Mouse (Mus musculus) adrenal gland, postnatal 36 days (tissue): ENCODE data around the gene Elmod3. TPM values are rescaled to one million over a fixed set of nuclear protein-coding genes. Genes with fewer than 3 reads are reported as not detected.

Experiments used
- DNase-seq, 2 experiments: peaks; one replicate each; pipeline ENCODE4 v3.0.0; 2021; ENCODE audit warnings: mixed read lengths in 1 of 2
- total RNA-seq, 2 experiments: library from RNA; stranded (reverse); gene quantifications; 2 replicates each; pipeline ENCODE4 v1.2.3; 2021

Gene Elmod3
- total RNA-seq, 2 experiments from 2014 or later = 16.0 to 17.4 TPM

DNA sequence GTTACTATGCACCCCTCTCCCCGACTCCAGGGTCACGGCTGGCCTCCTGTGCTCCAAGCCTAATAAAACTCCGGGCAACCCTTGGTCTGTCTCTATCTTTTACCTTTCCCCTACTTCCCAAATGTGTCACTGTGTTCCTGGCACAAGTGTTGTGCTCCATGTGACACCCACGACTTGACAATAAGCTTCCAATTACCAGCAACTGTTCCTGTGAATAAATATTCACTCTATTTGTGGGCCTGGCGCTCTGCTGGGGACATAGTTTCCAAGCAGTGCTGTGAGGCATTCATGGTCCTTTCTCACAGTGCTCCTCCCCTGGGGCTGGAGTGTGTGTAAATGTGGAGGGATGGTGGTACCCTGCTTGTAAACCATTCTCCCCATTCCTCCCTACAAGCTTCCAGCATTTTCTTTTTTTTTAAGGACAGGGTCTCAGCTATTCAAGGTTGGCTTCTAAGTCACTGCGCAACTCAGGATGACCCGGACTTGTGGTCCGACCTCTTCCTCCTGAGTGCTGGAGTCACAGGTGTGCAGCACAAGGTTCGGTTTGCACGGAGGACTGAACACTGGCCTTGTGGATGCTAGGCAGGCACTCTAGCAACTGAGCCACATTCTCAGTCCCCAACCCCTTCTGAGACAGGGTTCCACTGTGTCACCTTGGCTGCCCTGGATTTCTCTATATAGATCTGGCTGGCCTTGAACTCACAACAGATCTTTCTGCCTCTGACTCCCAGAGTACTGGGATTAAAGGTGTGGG, 27.4 kb downstream of the Elmod3 start:
- no peak for DNase-seq

DNA sequence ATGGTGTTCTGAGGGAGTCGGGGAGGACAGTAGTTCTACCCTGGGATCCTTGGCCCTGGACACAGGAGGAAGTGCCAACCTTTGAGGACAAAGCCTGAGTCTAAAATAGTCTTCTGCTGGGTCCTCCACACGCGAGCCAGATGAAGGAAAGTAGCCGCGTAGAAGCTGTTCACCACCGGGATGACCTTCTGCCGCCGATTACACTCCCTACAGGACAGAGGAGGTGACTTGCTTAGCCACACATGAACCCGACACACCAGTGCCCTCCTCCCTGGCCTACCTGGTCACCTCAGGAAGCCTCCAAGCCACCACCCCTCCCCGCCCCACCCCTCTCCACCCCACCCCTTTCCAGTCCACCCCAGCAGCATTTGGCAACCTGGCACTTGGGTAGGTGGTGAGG, 29.5 kb downstream of the Elmod3 start:
- no peak for DNase-seq

DNA sequence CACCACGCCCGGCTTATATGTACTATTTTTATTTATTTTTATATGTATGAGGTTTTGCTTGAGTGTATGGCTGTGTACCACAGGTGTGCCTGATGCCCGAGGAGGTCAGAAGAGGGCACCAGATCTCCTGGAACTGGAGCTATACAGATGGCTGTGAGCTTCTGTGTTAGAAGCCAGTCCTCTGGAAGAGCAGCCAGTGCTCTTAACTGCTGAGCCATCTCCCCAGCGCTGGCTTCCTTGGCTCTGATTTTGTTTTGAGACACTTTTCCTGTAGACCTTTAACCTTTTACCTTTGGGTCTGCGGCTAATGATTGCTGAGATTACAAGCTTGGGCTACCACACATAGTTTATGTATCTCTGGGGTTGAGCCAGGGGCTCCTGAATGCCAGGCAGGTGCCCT, 30.7 kb downstream of the Elmod3 start:
- no peak for DNase-seq

DNA sequence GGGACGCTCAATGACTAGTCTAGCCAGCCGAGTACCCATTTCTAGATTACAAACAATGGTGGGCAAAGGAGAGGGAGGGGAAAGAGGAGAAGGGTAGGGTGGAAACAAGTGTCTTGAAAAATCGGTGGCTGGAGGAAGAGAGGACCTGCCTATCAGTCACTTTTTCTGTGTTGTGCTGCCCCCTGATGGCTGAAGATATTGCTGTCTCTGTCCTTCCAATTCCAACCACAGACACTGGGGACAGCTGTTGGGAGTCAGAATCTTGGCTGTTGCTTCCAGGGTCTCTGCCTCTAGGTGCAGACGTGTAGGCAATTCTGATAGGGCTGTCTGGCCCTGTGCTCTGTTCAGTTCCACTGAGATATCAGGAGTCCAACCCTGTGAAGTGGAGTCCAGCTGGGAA, 32.2 kb downstream of the Elmod3 start:
- DNase-seq = peak; percentile 83 to 90

DNA sequence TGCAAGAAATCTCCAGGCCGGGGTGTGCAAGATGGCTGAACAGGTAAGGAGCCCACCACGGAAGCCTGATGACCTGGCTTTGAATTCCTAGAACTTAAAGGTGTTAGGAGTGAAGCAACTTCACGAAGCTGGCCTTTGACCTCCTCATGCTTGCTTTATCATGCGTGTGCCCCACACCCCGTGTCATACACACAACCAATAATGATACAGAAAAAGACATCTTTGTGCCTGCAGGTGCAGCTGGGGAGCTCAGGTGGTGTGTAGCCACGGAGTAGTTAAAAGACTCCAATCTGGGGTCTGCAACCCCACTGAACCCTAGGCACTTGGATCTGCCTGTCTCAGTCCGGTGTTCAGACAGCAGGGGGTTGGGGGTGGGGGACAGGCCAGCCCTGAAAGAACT, 32.7 kb downstream of the Elmod3 start:
- DNase-seq = no peak

DNA sequence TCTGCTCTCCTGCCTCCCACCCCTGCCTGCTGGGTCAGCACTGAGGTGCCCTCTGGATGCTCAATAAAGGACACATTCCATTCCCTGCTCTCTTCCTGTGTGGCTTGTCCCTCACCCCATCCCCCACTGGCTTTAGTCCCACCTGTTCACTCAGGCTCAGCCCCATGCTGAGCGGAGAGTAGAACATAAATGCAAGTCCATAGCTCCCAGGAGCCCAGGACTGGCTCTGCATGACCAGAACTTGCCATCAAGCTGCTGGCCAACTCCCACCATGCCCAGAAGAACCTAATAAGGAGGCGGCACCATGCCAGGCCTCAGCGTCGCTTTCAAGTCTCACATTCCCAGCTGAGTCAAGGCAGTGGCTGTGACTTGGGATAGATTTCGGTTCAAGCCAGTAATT, 35.3 kb downstream of the Elmod3 start:
- DNase-seq = no peak

DNA sequence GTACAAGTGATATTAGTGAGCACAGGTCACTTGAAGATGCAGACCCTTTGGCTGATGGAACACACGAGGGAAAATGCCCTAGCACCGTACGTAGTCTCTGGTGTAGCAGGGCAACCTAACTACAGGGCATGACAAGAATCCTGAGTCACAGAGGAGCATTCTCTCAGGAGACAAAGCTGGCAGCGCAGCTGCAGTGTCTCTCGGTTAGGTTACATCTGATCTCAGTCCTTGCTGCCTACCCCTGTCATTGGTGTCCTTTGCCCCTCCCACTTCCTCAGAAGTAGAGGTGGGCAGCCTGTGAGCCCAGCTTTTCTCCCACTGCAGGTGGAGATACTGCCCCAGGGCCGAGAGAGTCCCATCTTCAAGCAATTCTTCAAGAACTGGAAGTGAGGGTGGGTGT, 35.7 kb downstream of the Elmod3 start:
- DNase-seq = no peak

DNA sequence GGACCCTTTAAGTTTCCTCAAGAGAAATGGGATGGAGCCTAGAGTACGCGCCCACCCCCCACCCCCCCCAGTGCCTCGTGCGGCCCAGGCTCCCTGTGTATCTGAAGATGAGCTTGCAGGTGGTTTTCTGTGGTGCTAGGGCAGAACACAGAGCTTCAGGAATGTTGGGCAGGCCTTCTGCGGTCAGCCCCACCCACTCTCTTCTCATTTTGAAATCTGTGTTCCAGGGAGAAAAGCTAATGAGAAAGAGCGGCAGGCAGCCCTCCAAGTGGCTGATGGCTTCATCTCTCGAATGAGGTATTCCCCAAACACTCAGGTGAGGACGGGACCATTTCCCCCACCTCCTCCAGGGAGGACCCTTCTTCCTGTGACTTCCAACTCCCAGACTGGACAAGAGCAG, 37.4 kb downstream of the Elmod3 start:
- DNase-seq = no peak

DNA sequence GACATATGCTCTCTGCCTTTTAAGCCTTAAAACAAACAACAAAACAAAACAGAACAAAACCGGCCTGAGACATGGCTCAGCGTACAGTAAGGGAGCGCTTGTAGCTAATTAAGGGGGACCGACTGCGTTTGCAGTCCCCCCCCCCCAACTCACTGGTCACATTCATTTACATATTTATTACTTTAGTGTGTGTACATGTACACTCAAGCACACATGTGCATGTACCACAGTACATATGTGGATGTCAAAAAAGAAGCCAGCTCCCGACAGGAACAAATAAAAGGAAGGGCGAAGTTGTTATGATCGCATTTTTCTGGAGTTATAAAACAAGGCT, 45.2 kb downstream of the Elmod3 start:
- DNase-seq = no peak

DNA sequence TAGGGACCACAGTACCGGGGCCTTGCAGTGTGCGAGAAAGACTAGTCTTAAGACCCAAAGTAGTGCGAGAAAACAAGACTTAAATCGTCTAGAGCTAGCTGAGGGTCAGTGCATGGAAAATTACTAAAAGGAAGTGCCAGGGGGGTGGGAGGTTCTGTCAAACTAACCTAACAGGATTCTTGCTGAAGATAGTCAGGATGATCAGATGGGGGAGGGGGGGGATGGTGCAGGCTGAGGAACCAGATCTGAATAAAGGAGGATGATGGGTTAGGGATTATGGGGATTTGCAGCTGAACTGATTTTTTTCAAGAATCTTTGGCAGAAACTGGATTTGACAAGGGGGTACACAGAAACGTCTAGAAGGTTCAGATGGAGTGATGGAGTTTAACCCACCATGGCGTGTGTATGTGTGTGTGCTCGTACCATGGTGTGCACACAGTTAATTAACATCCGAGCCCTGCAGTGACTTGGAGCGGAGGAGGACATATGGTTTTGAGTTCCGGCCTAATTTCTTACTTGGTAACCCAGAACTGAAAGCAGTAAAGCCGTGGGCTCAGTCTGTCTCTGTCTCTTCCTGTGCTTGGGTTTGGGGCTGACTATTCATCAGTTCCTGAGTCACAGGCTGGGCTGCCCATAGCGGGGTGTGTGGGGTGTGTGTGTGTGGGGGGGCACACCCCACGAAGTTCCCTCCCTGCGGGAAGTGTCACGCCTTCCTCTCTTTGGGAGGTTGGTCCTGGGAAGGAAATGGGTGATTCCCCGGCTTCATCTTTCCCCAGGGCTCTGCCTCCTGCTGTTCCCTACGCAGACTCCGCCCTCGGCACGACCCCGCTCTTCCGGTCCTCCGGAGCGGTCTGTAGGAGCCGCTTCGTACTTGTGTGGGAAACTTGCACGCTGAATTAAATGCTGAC, 45.8 kb downstream of the Elmod3 start:
- peak; percentile 81 to 82 for DNase-seq

DNA sequence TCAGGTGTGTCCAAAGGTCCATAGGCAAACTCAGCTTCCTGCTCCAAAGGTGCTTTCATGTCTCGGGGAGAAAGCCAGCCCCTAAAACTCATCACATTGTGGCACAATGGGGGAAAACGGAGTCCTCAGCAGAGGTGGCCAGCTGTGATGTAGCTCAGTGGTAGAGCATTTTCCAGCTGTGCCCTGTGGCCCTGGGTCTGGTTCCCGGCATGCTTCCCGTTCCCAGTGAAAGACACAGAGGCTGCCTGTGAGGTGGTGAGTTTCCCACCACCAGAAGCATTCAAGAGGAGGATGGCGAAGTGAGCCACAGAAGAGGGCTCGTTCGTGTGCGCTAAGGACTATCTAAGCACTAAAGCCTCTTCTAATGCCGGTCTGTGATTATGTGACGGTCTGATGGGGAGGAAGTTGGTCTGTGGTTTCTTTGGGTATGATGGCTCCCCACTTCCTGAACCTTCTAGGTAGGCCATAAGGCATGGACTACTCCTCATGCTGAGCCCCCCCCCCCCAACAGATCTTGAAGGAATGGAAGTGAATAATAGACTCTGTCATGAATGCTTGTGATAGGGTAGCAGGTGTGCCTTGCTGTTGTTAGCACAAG, 47.6 kb downstream of the Elmod3 start:
- no peak for DNase-seq

DNA sequence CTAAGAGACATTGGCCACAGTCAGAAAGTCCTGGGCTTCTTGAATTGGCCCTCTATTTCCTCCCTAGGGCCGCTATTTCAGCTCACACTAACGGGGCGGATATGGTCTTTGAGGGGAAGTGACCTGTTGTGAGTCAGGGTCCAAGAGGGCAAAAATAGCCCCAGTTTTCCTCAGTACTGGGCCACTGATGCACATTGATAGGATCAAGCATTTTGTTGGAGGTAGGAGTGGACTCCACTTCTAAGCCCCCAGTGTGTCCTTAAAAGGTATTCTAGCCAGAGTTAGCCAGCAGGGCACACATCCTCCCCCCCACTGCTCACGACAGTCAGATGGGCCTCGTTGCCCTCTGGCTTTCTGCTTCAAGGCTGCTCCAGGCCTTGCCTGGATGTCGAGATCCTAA, 48.2 kb downstream of the Elmod3 start:
- no peak for DNase-seq

DNA sequence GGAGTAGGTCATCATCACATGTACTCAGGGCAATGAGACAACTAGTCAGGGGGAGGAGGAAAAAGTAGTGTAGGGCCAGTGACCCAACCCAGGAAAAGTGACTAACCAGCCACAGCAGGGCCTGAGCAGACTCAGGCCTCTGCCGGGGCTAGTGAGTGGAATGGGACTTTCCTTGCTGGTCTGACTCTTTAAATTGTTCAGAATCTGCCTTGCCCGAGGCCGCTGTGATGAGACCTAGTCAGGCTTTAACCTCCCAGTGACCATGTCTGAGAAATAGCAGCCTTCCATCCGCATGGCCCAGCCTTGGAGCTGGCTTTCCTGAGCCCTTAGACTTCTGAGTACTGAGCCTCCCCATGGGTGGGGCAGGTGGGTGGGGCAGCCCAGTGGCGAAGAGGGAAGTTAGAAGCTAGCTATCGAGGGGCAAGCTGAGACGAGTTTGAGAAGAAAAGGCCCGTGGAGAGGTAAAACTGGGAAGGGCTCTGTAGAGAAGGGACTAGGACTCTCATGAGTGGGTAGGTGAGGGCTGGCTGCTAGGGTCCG, 49.1 kb downstream of the Elmod3 start:
- DNase-seq = peak in 1 of 2 experiments; percentile 32

DNA sequence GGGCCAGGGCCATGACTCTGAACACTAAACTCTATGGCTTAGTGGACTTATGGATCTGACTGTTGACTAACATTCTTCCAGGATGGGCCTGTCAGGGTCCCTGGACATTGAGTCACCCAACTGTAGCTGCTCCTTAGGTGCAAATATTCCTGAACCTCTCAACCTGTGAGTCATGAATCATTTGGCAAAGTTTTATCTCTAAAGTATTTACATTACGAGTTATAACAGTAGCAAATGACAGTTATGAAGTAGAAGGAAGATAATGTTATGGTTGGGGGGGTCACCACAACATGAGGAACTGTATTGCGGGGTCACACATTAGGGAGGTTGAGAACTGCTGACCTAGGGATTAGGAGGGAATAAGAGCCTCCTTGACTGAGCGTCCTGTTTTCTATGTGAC, 50.4 kb downstream of the Elmod3 start:
- no peak for DNase-seq

DNA sequence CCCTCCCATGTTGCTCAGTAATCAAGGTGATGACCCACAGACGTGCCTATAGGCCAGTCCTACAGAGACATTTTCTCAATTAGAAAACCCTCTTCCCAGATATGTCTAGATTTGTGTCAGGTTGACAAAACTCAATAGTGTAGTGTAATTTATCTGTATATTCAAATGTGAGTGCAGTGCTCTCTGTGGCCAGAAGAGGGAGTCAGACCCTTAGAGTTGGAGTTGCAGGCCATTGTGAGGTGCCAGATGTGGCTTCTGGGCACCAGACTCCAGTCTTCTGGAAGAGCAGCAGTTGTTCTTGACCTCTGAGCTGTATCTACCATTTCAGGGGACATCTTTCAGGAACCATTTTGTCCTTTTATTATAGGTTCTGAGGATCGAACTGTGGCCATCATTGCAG, 51.1 kb downstream of the Elmod3 start:
- no peak for DNase-seq

DNA sequence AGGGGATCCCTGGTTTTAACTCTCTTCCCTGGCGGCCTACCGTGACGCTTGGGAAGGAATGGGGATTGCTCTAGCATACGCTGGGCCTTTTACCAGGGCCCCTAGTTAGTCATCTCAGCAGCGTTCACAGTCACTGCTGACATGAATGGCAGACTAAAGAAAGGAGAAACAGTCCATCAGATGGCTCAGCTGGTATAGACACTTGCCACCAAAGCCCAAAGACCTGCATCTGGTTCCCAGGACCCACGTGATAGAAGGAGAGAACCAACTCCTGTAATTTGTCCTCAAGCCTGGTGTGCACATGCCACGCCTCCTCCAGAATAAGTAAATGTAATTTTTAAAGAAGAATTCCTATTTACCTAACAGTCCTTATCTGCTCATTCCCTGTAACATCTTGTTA, 52.8 kb downstream of the Elmod3 start:
- DNase-seq = no peak

DNA sequence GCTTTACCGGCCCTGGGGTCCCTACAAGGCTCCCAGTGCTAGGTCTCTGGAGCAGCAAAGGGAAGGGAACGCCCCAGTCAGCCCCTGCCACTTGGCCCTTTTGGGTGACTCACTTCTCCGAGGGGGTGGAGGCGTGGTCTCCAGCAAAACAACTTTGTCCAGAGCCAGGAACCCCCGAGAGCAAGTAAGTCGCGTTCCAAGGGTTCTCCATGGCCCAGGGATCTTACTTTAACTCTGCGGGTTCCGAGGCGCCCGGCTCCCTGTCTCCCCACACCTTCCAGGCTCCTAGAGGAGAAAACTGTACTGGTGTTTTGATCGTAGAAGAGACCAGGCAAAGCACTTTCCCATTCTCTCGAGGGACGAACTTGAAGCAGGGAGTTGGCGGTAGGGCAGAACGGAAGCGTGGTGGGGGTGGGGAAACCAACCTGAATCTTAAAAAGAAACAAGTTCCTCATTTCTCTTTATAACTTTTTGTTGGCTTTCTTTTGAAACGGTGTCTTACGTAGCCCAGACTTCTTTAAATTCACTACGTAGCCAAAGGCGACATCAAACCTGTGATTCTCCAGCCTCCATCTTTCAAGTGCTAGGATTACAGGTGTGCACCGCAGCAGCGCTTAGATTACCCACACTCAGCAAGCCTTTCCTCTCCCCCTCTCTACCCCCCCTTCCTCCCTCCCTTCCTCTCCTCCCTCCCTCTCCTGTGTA, 53.8 kb downstream of the Elmod3 start, which contains the start of gene Capg:
TSS of gene Capg (plus strand) at position 109 of the 705 bp plus-strand sequence.
- DNase-seq = peak; percentile 83 to 86

DNA sequence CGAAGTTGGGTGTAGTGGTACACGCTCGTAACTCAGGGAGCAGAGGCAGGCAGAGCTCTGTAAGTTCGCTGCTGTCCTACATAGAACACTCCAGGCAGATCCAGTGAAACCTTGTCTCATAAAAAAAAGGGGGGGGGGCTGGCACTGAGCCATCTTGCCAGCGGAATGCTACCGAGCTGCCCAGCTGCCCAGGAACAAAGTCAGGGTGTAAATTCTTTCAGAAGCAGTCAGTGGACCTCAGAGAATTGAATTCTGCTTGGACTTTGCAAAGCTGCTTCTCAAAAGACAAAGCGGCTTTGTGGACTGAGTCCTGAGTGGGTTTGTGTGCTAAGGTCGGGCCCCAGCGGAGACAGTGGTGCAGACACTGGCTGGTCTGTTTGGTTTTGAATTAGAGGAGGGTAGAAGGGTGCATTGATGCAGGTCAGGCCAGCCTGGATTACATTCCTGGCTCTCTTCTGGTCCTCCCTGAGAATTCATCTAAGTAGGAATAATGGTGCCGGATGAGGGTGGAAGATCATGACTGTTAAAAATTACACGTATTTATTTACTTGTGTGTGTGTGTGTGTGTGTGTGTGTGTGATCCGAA, 54.9 kb downstream of the Elmod3 start:
- no peak for DNase-seq

DNA sequence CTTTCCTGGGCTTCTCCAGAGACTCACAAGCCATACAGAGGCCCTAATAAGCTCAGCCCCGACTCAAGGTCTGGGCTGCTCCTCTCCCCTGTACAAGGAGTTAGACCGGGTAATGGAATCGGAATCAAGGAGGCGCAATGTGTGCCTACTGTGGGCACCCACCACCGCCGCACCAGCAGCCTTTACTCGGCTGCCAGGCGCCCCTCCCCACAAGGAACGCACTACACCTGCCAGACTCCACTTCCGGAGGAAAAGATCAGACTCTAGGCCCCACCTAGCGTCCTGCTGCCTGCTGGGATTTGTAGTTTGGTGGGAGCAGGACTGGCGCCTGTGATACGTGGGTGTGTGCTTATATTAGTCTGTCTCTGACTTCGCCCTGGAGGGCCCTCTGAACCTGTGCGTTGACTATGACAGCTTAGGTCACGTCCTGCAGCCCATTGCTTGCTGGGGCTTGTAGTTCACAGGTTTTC, 59.6 kb downstream of the Elmod3 start:
- DNase-seq = peak; percentile 87 to 89

DNA sequence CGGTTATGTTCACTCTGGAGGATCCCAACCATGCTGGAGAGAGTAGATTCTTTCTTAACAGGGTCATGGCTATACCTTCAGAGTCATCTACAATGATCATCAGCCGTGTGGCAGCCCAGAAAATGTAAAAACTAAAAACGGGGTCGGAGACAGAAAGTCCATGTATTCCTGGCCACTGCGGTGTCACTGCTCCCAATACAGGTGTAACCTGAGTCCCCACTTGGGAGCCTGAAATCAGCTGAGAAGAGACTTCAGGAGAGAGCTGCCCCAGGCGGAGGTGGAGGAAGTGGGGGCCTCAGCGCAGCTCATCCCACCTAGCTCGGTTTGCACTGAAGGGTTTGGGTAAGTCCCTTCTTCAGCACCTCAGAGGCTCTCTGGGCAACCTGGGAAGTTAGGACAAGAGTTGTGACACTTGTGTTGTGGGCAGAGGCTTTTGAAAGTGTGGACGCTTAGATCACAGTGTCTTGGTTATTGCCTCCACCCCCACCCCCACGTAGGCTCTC, 60.2 kb downstream of the Elmod3 start:
- no peak for DNase-seq

DNA sequence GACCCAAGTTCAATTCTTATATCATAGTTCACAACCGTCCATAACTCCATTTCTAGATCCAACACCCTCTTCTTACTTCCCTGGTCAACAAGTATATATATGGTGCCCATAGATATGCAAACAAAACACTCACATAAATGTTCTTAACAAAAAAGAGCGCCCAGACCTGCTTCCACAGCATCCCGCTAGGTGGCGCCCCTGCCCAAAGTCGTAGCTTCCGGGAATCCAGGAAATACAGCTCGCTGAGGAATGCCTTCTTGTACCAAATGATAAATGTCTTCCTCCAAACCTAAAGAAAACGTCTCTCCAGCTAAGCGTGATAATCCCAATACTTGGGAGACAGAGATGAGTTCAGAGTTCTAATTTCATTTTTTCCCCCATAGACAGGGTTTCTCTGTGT, 63.0 kb downstream of the Elmod3 start:
- DNase-seq = peak; percentile 88 to 90
